Mouse (Mus musculus): ENCODE measurements around the gene Washc1. TPM values are rescaled to one million over a fixed set of nuclear protein-coding genes. Genes with fewer than 3 reads are reported as not detected.
"Not testable (repeated sequence)": the region's sequence is repeated elsewhere in the genome, so short reads cannot be mapped to it uniquely, and the experiment has no call there.

Washc1 gene
- 34.0 and 36.1 TPM in 2 replicates for total RNA-seq (2017)

DNA sequence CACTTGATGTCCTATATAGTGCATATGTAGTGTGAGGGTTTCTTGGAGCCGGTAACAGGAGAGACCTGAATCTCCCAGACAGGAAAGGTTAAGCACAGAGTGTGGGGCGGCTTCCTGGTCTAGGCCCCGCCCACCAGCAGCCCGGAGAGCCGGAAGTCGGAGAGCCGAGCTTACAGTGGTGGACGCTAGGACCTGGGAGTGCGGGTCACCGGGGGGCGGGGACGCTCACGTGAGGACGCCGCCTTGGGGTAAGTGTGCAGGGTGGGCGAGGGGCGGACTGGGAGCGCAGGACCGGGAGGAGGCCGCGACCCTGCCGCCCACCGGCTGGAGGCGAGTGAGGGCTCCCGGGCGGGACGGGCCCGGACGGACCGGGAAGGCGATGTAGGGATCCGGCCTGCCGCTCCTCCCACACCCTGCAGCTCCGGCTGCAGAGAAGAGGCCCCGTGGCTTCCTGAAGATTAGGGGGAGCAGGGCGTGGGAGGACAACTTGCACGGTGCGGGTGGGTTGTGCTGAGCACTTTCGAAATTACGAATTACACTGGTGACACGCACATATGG is at the start of gene Washc1:
Gene Washc1 (plus strand): TSS at position 144 of the 558 bp plus-strand sequence.
- ATAC-seq (replicated peaks in 1 of 2; ENCODE audit: insufficient read depth in 1 of 2, low FRiP score in 2 of 2, low TSS enrichment in 1 of 2, low read depth in 1 of 2, poor library complexity in 2 of 2, severe bottlenecking in 2 of 2) = peak; percentile 87 to 94

- ATAC-seq (replicated peaks in 1 of 2; ENCODE audit: insufficient read depth in 1 of 2, low FRiP score in 2 of 2, low TSS enrichment in 1 of 2, low read depth in 1 of 2, poor library complexity in 2 of 2, severe bottlenecking in 2 of 2) = no peak
These were observed 46.2 kb upstream of the Washc1 start for GRCm38 (mm10) chr17:66065115-66065514.

DNA sequence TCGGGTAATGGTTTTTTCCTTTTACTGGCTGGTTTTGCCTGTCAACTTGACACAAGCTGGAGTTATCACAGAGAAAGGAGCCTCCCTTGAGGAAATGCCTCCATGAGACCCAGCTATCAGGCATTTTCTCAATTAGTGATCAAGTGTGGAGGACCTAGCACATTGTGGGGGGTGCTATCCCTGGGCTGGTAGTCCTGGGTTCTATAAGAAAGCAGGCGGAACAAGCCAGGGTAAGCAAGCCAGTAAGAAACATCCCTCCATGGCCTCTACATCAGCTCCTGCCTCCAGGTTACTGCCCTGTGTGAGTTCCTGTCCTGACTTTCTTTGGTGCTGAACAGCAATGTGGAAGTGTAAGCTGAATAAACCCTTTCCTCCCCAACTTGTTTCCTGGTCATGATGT is 42.3 kb upstream of the Washc1 start:
- not testable (repeated sequence) for ATAC-seq (replicated peaks in 1 of 2; ENCODE audit: insufficient read depth in 1 of 2, low FRiP score in 2 of 2, low TSS enrichment in 1 of 2, low read depth in 1 of 2, poor library complexity in 2 of 2, severe bottlenecking in 2 of 2)

GRCm38 (mm10) chr17:66073971-66074370 is 37.4 kb upstream of the Washc1 start:
- no peak for ATAC-seq (replicated peaks in 1 of 2; ENCODE audit: insufficient read depth in 1 of 2, low FRiP score in 2 of 2, low TSS enrichment in 1 of 2, low read depth in 1 of 2, poor library complexity in 2 of 2, severe bottlenecking in 2 of 2)

DNA sequence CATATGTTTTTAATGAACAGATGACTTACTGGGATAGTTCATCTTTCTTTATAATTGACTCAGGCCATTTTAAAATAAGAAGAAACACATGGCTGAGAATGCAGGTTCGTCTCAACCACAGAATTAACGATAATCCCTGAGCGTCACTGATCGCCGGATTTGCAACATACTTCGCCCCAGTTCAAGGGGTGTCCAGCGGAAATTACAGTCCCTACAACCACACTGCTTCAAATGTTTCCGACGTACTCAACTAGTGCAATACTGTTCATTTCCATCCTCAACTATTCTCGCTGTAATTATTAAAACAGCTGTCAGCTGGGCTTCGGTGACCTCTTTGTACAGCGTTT is 35.5 kb upstream of the Washc1 start:
- ATAC-seq (replicated peaks in 1 of 2; ENCODE audit: insufficient read depth in 1 of 2, low FRiP score in 2 of 2, low TSS enrichment in 1 of 2, low read depth in 1 of 2, poor library complexity in 2 of 2, severe bottlenecking in 2 of 2) = peak; percentile 27 to 39; a peak in 2 of 4 replicates

DNA sequence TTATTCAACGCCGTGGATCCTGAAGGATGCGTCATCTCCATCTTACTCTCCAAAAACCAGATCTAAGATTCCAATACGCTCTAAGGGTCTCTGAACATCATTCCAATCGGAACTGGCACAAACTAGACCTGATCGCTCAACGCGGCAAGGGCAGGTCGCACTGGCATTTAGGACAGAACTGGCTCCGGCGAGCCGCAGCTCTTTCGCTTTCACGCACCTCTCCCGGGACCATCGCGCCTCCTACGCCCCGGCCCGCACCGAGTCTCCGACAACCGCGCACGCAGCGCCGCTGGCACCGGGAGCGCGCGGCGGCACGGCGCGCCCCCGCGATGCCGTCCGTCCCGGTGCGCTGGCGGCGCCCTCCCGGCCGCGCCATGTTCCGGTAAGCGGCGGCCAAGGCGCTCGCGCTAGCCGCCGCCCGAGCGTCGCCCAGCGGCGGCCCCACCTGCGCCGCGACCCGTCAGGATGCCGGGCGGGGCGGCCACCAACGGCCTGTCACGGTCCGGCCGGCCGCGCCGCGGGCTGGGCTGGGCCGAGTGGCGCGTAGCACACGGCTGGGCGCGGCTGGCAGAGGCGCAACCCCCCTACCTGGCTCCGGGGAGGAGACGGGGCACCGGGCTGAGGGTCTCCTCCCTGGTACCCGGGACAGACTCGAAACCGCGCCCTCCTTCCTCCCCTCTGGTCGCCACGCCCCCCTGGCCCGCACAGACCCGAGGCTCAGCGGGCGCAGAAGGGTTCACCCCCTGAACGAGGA is 35.0 kb upstream of the Washc1 start:
- peak; percentile 39 to 58 for ATAC-seq (replicated peaks in 1 of 2; ENCODE audit: insufficient read depth in 1 of 2, low FRiP score in 2 of 2, low TSS enrichment in 1 of 2, low read depth in 1 of 2, poor library complexity in 2 of 2, severe bottlenecking in 2 of 2)

- ATAC-seq (replicated peaks in 1 of 2; ENCODE audit: insufficient read depth in 1 of 2, low FRiP score in 2 of 2, low TSS enrichment in 1 of 2, low read depth in 1 of 2, poor library complexity in 2 of 2, severe bottlenecking in 2 of 2) = peak; percentile 75 to 83
These were observed 34.4 kb upstream of the Washc1 start, which contains the start of gene Ankrd12 for GRCm38 (mm10) chr17:66076934-66077333. Ankrd12 (minus strand) TSS chr17:66077089.

DNA sequence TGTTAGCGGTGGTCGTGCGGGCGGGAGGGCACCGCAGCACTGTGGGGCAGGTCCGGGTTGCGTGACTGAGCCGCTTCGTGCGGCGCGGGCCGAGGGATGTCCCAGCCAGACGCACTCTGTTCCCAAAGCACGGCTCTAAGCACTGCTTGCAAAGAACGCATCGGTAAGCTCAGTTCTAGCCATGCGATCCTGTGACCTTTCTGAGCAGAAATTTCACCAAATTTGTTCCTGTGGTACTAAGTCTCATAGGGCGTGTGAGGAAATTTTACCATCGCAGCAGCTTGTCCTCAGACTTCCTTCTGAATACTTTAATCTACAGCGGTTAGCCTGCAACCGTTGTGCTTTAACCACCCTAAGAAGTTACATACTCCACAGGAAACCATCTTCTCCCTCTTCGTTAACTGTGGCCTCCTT is 33.9 kb upstream of the Washc1 start:
- peak; percentile 12 to 29; a peak in 3 of 4 replicates for ATAC-seq (replicated peaks in 1 of 2; ENCODE audit: insufficient read depth in 1 of 2, low FRiP score in 2 of 2, low TSS enrichment in 1 of 2, low read depth in 1 of 2, poor library complexity in 2 of 2, severe bottlenecking in 2 of 2)

GRCm38 (mm10) chr17:66084486-66084885 is 26.9 kb upstream of the Washc1 start:
- no peak for ATAC-seq (replicated peaks in 1 of 2; ENCODE audit: insufficient read depth in 1 of 2, low FRiP score in 2 of 2, low TSS enrichment in 1 of 2, low read depth in 1 of 2, poor library complexity in 2 of 2, severe bottlenecking in 2 of 2)

- ATAC-seq (replicated peaks in 1 of 2; ENCODE audit: insufficient read depth in 1 of 2, low FRiP score in 2 of 2, low TSS enrichment in 1 of 2, low read depth in 1 of 2, poor library complexity in 2 of 2, severe bottlenecking in 2 of 2) = no peak
These were observed 26.3 kb upstream of the Washc1 start for GRCm38 (mm10) chr17:66085038-66085437.

DNA sequence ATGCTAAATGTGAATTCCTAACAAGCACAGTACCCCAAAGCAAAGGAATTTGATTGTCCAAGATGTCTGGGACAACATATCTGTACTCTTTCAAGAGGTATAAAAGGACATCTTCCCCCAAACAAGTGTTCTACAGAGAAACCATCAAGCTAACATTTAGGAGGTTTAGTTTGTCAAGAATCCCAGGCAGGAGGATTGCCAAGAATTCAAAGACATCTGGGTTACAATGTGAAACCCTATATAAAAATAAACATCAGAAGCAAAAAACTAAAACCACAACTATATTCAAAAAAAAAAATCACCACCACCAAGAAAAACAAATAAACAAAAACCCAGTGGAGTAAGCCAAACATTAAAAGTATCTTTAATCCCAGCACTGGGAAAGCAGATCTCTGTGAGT is 21.1 kb upstream of the Washc1 start:
- no peak for ATAC-seq (replicated peaks in 1 of 2; ENCODE audit: insufficient read depth in 1 of 2, low FRiP score in 2 of 2, low TSS enrichment in 1 of 2, low read depth in 1 of 2, poor library complexity in 2 of 2, severe bottlenecking in 2 of 2)

DNA sequence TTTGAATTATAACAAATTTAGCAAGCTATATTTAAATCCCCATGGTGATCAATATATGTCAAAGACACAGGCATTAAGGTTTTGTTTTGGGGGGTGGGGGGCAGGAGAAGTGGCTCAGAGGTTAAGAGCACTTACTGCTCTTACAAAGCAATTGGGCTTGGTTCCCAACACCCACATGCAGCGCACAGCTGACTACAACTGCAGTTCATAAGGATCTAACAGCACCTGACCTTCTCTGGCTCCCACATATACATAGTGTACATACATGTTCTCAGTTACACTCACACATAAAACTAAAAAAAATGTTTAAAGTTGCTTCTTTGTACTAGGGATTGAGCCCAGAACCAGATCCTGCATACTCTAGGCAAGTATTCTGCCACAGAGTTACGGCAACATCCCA is 20.0 kb upstream of the Washc1 start:
- no peak for ATAC-seq (replicated peaks in 1 of 2; ENCODE audit: insufficient read depth in 1 of 2, low FRiP score in 2 of 2, low TSS enrichment in 1 of 2, low read depth in 1 of 2, poor library complexity in 2 of 2, severe bottlenecking in 2 of 2)

GRCm38 (mm10) chr17:66092065-66092464 is 19.3 kb upstream of the Washc1 start:
- no peak for ATAC-seq (replicated peaks in 1 of 2; ENCODE audit: insufficient read depth in 1 of 2, low FRiP score in 2 of 2, low TSS enrichment in 1 of 2, low read depth in 1 of 2, poor library complexity in 2 of 2, severe bottlenecking in 2 of 2)

- peak in 1 of 2 experiments; percentile 39; a peak in 1 of 4 replicates for ATAC-seq (replicated peaks in 1 of 2; ENCODE audit: insufficient read depth in 1 of 2, low FRiP score in 2 of 2, low TSS enrichment in 1 of 2, low read depth in 1 of 2, poor library complexity in 2 of 2, severe bottlenecking in 2 of 2)
These were observed 18.7 kb upstream of the Washc1 start for GRCm38 (mm10) chr17:66092664-66093063.

GRCm38 (mm10) chr17:66100566-66101379 is 10.6 kb upstream of the Washc1 start:
- ATAC-seq (replicated peaks in 1 of 2; ENCODE audit: insufficient read depth in 1 of 2, low FRiP score in 2 of 2, low TSS enrichment in 1 of 2, low read depth in 1 of 2, poor library complexity in 2 of 2, severe bottlenecking in 2 of 2) = peak in 1 of 2 experiments; percentile 19; a peak in 1 of 4 replicates

DNA sequence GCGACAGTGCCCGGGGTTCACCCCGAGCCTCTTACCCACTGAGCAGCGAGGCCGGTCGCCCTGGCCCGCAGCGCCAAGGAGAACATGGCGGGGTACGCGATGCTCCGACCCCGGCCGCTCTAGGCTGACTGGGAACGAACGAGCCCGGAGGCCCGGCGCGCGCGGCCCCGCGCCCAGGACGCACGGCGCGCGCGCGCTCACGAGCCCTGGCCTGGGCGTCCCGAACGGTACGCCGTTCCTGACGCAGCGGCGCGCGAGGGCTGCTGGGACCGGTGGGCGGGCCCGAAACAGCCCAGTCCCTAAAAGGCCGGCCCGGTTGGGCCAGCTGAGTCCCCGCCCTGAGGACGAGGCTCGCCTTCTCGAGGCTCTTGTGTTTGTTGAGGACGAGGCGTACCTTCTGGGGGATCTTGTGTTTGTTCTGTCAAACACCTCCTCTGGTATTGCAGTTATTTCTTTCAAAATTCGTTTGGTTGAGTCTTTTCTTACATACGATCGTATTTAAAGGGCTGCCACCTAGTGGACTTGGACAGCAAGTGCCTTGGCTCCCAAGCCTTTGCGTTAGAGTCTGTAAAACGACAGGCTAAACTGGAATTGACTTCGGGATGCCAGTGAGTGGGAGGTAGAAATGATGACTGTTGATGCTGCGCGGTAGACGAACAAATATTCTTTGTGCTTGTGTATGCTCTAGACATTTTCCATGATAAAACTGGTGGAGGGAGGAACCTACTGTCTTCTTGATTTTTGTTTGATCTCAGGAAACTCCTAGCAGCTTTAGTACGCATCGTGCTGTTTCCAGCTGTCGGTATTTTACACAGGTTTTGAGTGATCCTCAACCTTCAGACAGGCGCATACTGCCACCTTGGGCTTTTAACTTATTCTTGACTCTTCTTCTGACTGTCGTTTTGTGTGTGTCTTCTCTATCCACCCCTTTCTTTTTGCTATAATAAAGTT is 9.7 kb upstream of the Washc1 start, which contains the start of gene Ndufv2:
Gene Ndufv2 (minus strand): TSS at position 180 of the 951 bp plus-strand sequence.
- peak; percentile 96 to 97 for ATAC-seq (replicated peaks in 1 of 2; ENCODE audit: insufficient read depth in 1 of 2, low FRiP score in 2 of 2, low TSS enrichment in 1 of 2, low read depth in 1 of 2, poor library complexity in 2 of 2, severe bottlenecking in 2 of 2)

- ATAC-seq (replicated peaks in 1 of 2; ENCODE audit: insufficient read depth in 1 of 2, low FRiP score in 2 of 2, low TSS enrichment in 1 of 2, low read depth in 1 of 2, poor library complexity in 2 of 2, severe bottlenecking in 2 of 2) = no peak
These were observed 7.3 kb upstream of the Washc1 start for GRCm38 (mm10) chr17:66104076-66104475.
